Mouse (Mus musculus) liver, adult 2 months (tissue): ENCODE results near the gene Osbpl6. TPM values are rescaled to one million over a fixed set of nuclear protein-coding genes. Genes with fewer than 3 reads are reported as not detected.

Source experiments
- DNase-seq: peaks from one replicate; pipeline ENCODE4 v3.0.0-alpha.2; 2011; ENCODE audit warnings: low read depth, low spot score; ENCODE audit errors: extremely low read depth
- H3K27ac ChIP-seq: fragments of 200-500 bp; replicated peaks from 2 replicates; pipeline ENCODE4 v1.5.1; 2012; ENCODE audit warnings: low read depth, mild to moderate bottlenecking, control low read depth, inconsistent platforms, low read length; ENCODE audit not compliant: insufficient read depth
- H3K27me3 ChIP-seq: fragments of 200-500 bp; 2 replicates; pipeline ENCODE4 v1.6.1; 2012; ENCODE audit warnings: mild to moderate bottlenecking, moderate library complexity, low read length, inconsistent platforms; ENCODE audit not compliant: control insufficient read depth, insufficient read depth
- H3K36me3 ChIP-seq: fragments of 200-500 bp; 2 replicates; pipeline ENCODE4 v1.6.1; 2012; ENCODE audit warnings: low read length, inconsistent platforms; ENCODE audit not compliant: control insufficient read depth, insufficient read depth
- H3K4me1 ChIP-seq: fragments of 200-500 bp; 2 replicates; pipeline ENCODE4 v1.6.1; 2011; ENCODE audit warnings: low read length; ENCODE audit not compliant: control insufficient read depth, insufficient read depth
- H3K4me3 ChIP-seq: fragments of 200-500 bp; 2 replicates; pipeline ENCODE4 v1.5.1; 2011; ENCODE audit warnings: low read depth, mild to moderate bottlenecking, control low read depth, low read length, moderate library complexity; ENCODE audit not compliant: insufficient read depth
- H3K79me2 ChIP-seq: fragments of 200-500 bp; 2 replicates; pipeline ENCODE4 v1.6.1; 2012; ENCODE audit warnings: inconsistent platforms, mild to moderate bottlenecking, low read length, moderate library complexity; ENCODE audit not compliant: control insufficient read depth, insufficient read depth
- H3K9ac ChIP-seq: fragments of 200-500 bp; 2 replicates; pipeline ENCODE4 v1.6.1; 2012; ENCODE audit warnings: low read depth, mild to moderate bottlenecking, control low read depth, inconsistent platforms, low read length
- CTCF ChIP-seq: fragments of 200-500 bp; IDR thresholded peaks from 2 replicates; pipeline ENCODE4 v1.5.1; 2011; ENCODE audit warnings: low read depth, low read length, control low read depth
- POLR2A ChIP-seq: fragments of 200-500 bp; IDR thresholded peaks from 2 replicates; pipeline ENCODE4 v1.6.1; 2011; ENCODE audit warnings: low read length, control low read depth; ENCODE audit not compliant: insufficient read depth; ENCODE audit errors: extremely low read depth
- WGBS: fragments of 180-500 bp; shearing (Covaris S2); methylation state at CpG from one replicate; pipeline ENCODE4 v1.1.7; 2018; 5-methylcytosine and 5-hydroxymethylcytosine counted together
- polyA plus RNA-seq: library from polyadenylated mRNA; depleted of rRNA; stranded (reverse); fragments of >200 nt; gene quantifications from 2 replicates; pipeline ENCODE4 v1.2.3, GENCODE M21; 2012
- total RNA-seq: library from RNA; depleted of rRNA; stranded (reverse); fragments of >200 nt; gene quantifications from 2 replicates; pipeline ENCODE4 v1.2.3, GENCODE M21; 2014

Osbpl6 gene
- total and polyA plus RNA-seq, 2 experiments: 0.09 to 0.44 TPM

DNA sequence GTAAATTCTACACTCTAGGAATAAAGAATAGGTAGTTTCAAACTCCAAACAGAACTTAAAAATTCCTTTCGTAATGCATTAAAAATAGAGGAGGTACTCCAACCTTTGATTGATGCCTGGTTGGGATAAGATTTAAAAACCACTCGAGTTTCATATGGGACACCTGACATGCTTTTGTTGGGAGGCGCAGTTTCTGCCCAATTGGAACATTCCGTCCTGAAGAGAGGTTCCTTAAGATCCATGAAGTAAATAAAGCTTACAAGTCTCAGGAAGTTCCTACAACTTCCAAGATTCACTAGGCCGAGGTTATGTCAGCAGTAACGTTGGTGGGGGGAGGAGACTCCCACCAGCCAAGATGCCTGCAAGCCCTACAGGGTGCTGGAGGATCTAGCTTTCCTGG is 115.3 kb downstream of the Osbpl6 start:
- Histone ChIP-seq H3K27me3 (no peaks in the 10 kb centered on the region), H3K9ac (no peak overlapping the region), H3K36me3 (no peaks in the 10 kb centered on the region), H3K4me3 (no peak overlapping the region), H3K79me2 (no peaks in the 10 kb centered on the region), H3K4me1 (no peaks in the 10 kb centered on the region), H3K27ac (no peak overlapping the region)
- no peak for TF ChIP-seq POLR2A
- TF ChIP-seq CTCF: no peak
- DNase-seq: no peak
- 81% methylated on average over 6 of the region's 6 CpGs for WGBS

DNA sequence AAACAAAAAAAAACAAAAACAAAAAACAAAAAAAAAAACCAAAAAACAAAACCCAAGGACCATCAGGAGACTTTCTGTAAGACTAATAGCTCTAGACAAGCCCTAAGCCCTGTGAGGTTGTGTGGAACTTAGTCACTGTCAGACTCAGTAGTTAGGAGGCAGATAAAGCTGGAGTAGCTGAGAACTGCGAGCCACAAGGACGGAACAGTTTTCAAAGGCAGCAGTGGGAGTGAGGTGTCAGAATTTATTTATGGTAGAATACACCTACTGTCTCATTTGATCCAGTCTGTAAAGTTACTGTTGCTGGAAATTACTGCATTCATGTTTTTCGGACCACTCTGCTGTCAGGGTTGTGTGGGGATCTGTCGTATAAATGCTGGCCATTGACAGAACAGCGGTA is 118.1 kb downstream of the Osbpl6 start:
- 91% methylated on average over 5 of the region's 5 CpGs for WGBS
- H3K27ac ChIP-seq: no peak overlapping the region

DNA sequence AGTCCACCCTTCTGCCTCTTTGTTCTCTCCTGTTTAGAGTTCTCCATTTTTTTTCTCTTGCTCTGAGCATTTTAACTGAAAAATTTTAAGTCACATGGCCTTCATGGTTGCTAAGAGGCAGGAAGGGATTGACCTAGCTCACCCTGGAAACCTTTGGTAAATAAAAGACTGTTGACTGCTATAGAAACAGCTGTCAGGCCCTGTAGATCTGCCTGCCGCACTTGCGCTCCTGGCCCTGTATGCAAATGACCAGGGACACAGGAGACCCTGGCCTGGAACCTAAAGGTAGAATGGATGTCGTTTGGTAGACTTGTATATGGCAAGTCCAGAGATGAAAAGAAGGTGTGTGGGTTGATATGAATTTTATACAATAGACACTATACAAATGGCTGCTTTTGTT is 119.3 kb downstream of the Osbpl6 start:
- TF ChIP-seq CTCF: no peak
- no peak for TF ChIP-seq POLR2A
- H3K27me3 ChIP-seq: no peaks in the 10 kb centered on the region
- H3K9ac ChIP-seq: no peak overlapping the region
- no peak for DNase-seq
- no peak overlapping the region for H3K27ac ChIP-seq
- H3K79me2 ChIP-seq: no peaks in the 10 kb centered on the region
- no peaks in the 10 kb centered on the region for H3K4me1 ChIP-seq
- WGBS: 37% methylated on average over 3 of the region's 3 CpGs
- no peaks in the 10 kb centered on the region for H3K36me3 ChIP-seq
- no peak overlapping the region for H3K4me3 ChIP-seq

More for the DNA sequence above, 118.1 kb downstream of the Osbpl6 start:
- H3K4me3 ChIP-seq: no peak overlapping the region
- H3K27me3 ChIP-seq: no peaks in the 10 kb centered on the region
- H3K4me1 ChIP-seq: no peaks in the 10 kb centered on the region
- H3K9ac ChIP-seq: no peak overlapping the region
- TF ChIP-seq POLR2A (no peak), CTCF (no peak)
- no peaks in the 10 kb centered on the region for H3K36me3 ChIP-seq
- no peak for DNase-seq
- H3K79me2 ChIP-seq: no peaks in the 10 kb centered on the region

DNA sequence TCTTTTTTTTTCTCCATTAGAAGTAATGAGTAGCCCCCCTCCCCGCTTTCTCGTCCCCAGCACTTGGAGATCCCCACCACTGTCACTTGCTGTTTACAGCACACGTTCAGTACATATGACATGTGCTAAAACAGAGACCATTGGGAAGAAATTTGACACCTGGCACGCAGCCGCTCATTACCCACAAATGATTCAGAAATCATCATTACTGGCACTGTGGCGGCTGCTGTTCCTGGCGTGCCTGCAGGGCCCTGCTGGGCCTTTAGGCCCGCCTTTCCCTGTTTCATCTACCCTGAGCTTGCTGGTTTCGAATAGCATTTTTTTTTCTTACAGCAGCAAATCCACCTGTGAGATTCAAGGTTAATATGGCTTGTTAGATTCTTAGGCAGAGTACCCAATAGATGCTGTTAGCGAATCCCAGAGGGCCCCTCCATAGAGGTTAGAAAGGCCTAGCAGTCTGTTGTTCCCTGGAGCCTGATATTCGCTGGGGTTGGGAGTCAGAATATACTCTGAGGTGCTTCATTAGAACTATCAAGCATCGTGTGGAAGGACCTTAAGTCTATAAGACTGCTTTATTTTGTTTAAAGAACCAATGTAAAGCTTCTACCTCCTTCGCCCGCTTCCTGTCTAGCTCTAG is 126.3 kb downstream of the Osbpl6 start:
- TF ChIP-seq CTCF: no peak
- TF ChIP-seq POLR2A: no peak
- Histone ChIP-seq H3K27ac (no peak overlapping the region), H3K4me3 (no peak overlapping the region), H3K36me3 (no peaks in the 10 kb centered on the region), H3K27me3 (no peaks in the 10 kb centered on the region), H3K9ac (no peak overlapping the region), H3K4me1 (no peaks in the 10 kb centered on the region), H3K79me2 (no peaks in the 10 kb centered on the region)
- 88% methylated on average over 14 of the region's 14 CpGs for WGBS
- no peak for DNase-seq

DNA sequence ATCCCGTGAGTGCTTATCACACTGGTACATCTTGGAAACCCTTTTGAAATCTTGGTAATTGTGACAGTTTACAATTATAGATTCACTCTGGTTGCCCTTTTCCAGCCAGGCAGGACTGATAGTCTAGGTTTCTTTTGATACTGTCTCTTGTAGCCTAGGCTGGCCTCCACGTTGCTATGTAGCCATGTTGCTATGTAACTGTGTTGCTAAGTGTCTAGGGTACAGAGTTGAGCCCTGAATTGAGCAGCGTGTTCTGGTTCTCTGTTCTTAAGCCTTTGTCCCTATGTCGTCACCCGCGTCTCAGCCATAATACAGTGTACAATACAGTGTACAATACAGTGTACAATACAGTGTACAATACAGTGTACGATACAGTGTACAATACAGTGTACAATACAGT is 128.6 kb downstream of the Osbpl6 start:
- Histone ChIP-seq H3K27ac (no peak overlapping the region), H3K4me3 (no peak overlapping the region), H3K27me3 (no peaks in the 10 kb centered on the region), H3K79me2 (no peaks in the 10 kb centered on the region), H3K4me1 (no peaks in the 10 kb centered on the region), H3K9ac (no peak overlapping the region), H3K36me3 (no peaks in the 10 kb centered on the region)
- WGBS: 87% methylated on average over 7 of the region's 7 CpGs
- no peak for DNase-seq
- TF ChIP-seq CTCF: no peak
- no peak for TF ChIP-seq POLR2A

DNA sequence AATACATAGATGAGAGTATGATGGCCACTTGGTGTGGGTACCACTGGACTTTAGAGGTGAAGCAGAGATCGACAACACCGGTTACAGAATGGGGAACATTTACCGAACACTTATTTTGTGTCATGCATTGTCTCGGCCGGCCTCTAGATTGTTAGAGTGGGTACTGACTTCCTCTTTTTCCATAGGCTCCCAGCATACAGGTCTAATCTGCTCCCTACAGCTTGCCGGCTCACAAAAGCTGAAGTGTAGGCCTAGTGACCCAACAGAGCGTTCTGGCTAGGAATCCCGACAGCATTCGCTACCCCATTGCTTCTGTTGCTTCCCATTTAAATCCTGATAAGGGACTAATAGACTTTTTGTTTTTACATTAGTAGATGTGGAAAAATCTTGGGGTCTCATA is 135.6 kb downstream of the Osbpl6 start:
- Histone ChIP-seq H3K27ac (no peak overlapping the region), H3K9ac (no peak overlapping the region), H3K4me1 (no peaks in the 10 kb centered on the region), H3K4me3 (no peak overlapping the region), H3K79me2 (no peaks in the 10 kb centered on the region), H3K27me3 (no peaks in the 10 kb centered on the region), H3K36me3 (no peaks in the 10 kb centered on the region)
- 89% methylated on average over 9 of the region's 9 CpGs for WGBS
- TF ChIP-seq POLR2A: no peak
- TF ChIP-seq CTCF: no peak
- DNase-seq: no peak
